Mouse (Mus musculus) MEL (cell line): ENCODE data around the gene Klhdc8b. TPM values are rescaled to one million over a fixed set of nuclear protein-coding genes. Genes with fewer than 3 reads are reported as not detected.

Source experiments
- DNase-seq: peaks from one replicate; pipeline ENCODE4 v3.0.0; 2011; ENCODE audit warnings: low read depth, low spot score
- H3K27ac ChIP-seq: 2 replicates; pipeline ENCODE4 v1.5.1; 2012; ENCODE audit warnings: low read depth, mild to moderate bottlenecking, control low read depth, low read length, moderate library complexity; ENCODE audit not compliant: control insufficient read depth
- H3K27me3 ChIP-seq, 2 experiments: fragments of 150-350 bp in 1 of 2; sonication (generic) in 1 of 2; 2 replicates each; pipeline ENCODE4 v1.6.1; 2012; ENCODE audit warnings: low read length in 2 of 2, mild to moderate bottlenecking in 2 of 2, improper control_type of control experiment in 1 of 2, moderate library complexity in 1 of 2; ENCODE audit not compliant: insufficient read depth in 2 of 2, control insufficient read depth in 1 of 2
- H3K36me3 ChIP-seq, 2 experiments: 2 replicates each; pipeline ENCODE4 v1.6.1; 2012 to 2014; ENCODE audit warnings: low read length in 2 of 2, improper control_type of control experiment in 1 of 2, inconsistent platforms in 1 of 2, mild to moderate bottlenecking in 1 of 2; ENCODE audit not compliant: insufficient read depth in 2 of 2, control insufficient read depth in 1 of 2
- H3K4me1 ChIP-seq, 2 experiments: fragments of 150-350 bp in 1 of 2; sonication (generic) in 1 of 2; 2 replicates each; pipeline ENCODE4 v1.6.1; 2012; ENCODE audit warnings: low read length in 2 of 2, improper control_type of control experiment in 1 of 2, mild to moderate bottlenecking in 1 of 2; ENCODE audit not compliant: insufficient read depth in 2 of 2, control insufficient read depth in 1 of 2
- H3K4me3 ChIP-seq, 2 experiments: fragments of 150-350 bp in 1 of 2; sonication (generic) in 1 of 2; 2 replicates each; pipeline ENCODE4 v1.5.1; 2012; ENCODE audit warnings: low read depth in 2 of 2, low read length in 2 of 2, mild to moderate bottlenecking in 2 of 2, moderate library complexity in 2 of 2, control low read depth in 1 of 2, improper control_type of control experiment in 1 of 2; ENCODE audit not compliant: control insufficient read depth in 1 of 2, insufficient read depth in 1 of 2
- H3K79me2 ChIP-seq: 2 replicates; pipeline ENCODE4 v1.6.1; 2012; ENCODE audit warnings: mild to moderate bottlenecking, low read length, moderate library complexity; ENCODE audit not compliant: control insufficient read depth, poor library complexity, insufficient read depth
- H3K9ac ChIP-seq: 2 replicates; pipeline ENCODE4 v1.6.1; 2012; ENCODE audit warnings: low read depth, mild to moderate bottlenecking, control low read depth, low read length, moderate library complexity; ENCODE audit not compliant: control insufficient read depth, poor library complexity, severe bottlenecking
- H3K9me3 ChIP-seq: fragments of 150-350 bp; sonication (generic); replicated peaks from 2 replicates; pipeline ENCODE4 v1.6.1; 2012; ENCODE audit warnings: mild to moderate bottlenecking, low read length, improper control_type of control experiment, moderate library complexity; ENCODE audit not compliant: insufficient read depth
- BHLHE40 ChIP-seq: IDR thresholded peaks from 2 replicates; pipeline ENCODE4 v1.6.1; 2012; ENCODE audit warnings: low read depth, mild to moderate bottlenecking, inconsistent platforms, low read length, improper control_type of control experiment, borderline replicate concordance
- CHD2 ChIP-seq: IDR thresholded peaks from 2 replicates; pipeline ENCODE4 v1.6.1; 2011; ENCODE audit warnings: low read length, improper control_type of control experiment
- CTCF ChIP-seq, 3 experiments: IDR thresholded peaks in 2 of 3; conservative IDR thresholded peaks in 1 of 3; 2 replicates each; pipeline ENCODE4 v1.5.1; 2011 to 2012; ENCODE audit warnings: low read length in 3 of 3, low read depth in 2 of 3, mild to moderate bottlenecking in 2 of 3, improper control_type of control experiment in 1 of 3, inconsistent platforms in 1 of 3, mixed read lengths in 1 of 3, moderate library complexity in 1 of 3; ENCODE audit not compliant: control insufficient read depth in 1 of 3, insufficient read depth in 1 of 3, poor library complexity in 1 of 3, severe bottlenecking in 1 of 3
- E2F4 ChIP-seq: IDR thresholded peaks from 2 replicates; pipeline ENCODE4 v1.6.1; 2011; ENCODE audit warnings: low read depth, low read length, improper control_type of control experiment, borderline replicate concordance
- EP300 ChIP-seq, 2 experiments: IDR thresholded peaks; 2 replicates each; pipeline ENCODE4 v1.6.1; 2011; ENCODE audit warnings: improper control_type of control experiment in 2 of 2, low read length in 2 of 2, low read depth in 1 of 2, mild to moderate bottlenecking in 1 of 2
- ETS1 ChIP-seq: IDR thresholded peaks from 2 replicates; pipeline ENCODE4 v1.6.1; 2012; ENCODE audit warnings: low read depth, mild to moderate bottlenecking, inconsistent platforms, low read length, improper control_type of control experiment, moderate library complexity
- HCFC1 ChIP-seq: IDR thresholded peaks from 2 replicates; pipeline ENCODE4 v1.6.1; 2012; ENCODE audit warnings: low read depth, mild to moderate bottlenecking, inconsistent platforms, low read length, improper control_type of control experiment, moderate library complexity
- JUND ChIP-seq: IDR thresholded peaks from 2 replicates; pipeline ENCODE4 v1.6.1; 2011; ENCODE audit warnings: low read depth, mild to moderate bottlenecking, improper control_type of control experiment, low read length
- MAFK ChIP-seq: IDR thresholded peaks from 2 replicates; pipeline ENCODE4 v1.6.1; 2011; ENCODE audit warnings: low read depth, mild to moderate bottlenecking, low read length, improper control_type of control experiment, borderline replicate concordance
- MEF2A ChIP-seq: IDR thresholded peaks from 2 replicates; pipeline ENCODE4 v1.6.1; 2014; ENCODE audit warnings: low read depth, mild to moderate bottlenecking, inconsistent platforms, low read length, improper control_type of control experiment; ENCODE audit not compliant: poor library complexity, insufficient replicate concordance, severe bottlenecking; ENCODE audit errors: extremely low read depth
- MXI1 ChIP-seq: IDR thresholded peaks from 2 replicates; pipeline ENCODE4 v1.6.1; 2011; ENCODE audit warnings: mild to moderate bottlenecking, low read depth, low read length, improper control_type of control experiment
- MYB ChIP-seq: IDR thresholded peaks from 2 replicates; pipeline ENCODE4 v1.6.1; 2011; ENCODE audit warnings: mild to moderate bottlenecking, low read depth, low read length, improper control_type of control experiment
- MYC ChIP-seq: IDR thresholded peaks from 2 replicates; pipeline ENCODE4 v1.6.1; 2011; ENCODE audit warnings: low read depth, mild to moderate bottlenecking, low read length, improper control_type of control experiment, moderate library complexity
- NELFE ChIP-seq: IDR thresholded peaks from 2 replicates; pipeline ENCODE4 v1.6.1; 2011; ENCODE audit warnings: low read depth, low read length, improper control_type of control experiment
- POLR2A ChIP-seq, 2 experiments: IDR thresholded peaks; 2 replicates each; pipeline ENCODE4 v1.6.1; 2011 to 2012; ENCODE audit warnings: low read length in 2 of 2, mild to moderate bottlenecking in 2 of 2, control low read depth in 1 of 2, improper control_type of control experiment in 1 of 2, low read depth in 1 of 2, moderate library complexity in 1 of 2; ENCODE audit not compliant: control insufficient read depth in 1 of 2, insufficient read depth in 1 of 2, poor library complexity in 1 of 2
- POLR2AphosphoS2 ChIP-seq: IDR thresholded peaks from 2 replicates; pipeline ENCODE4 v1.6.1; 2011; ENCODE audit warnings: low read length, improper control_type of control experiment
- POLR2AphosphoS5 ChIP-seq: IDR thresholded peaks from 2 replicates; pipeline ENCODE4 v1.6.1; 2012; ENCODE audit warnings: low read depth, borderline replicate concordance, mild to moderate bottlenecking, inconsistent platforms, low read length, moderate library complexity, mixed read lengths
- RAD21 ChIP-seq: IDR thresholded peaks from 2 replicates; pipeline ENCODE4 v1.6.1; 2011; ENCODE audit warnings: mild to moderate bottlenecking, low read depth, low read length, improper control_type of control experiment
- RCOR1 ChIP-seq: IDR thresholded peaks from 2 replicates; pipeline ENCODE4 v1.6.1; 2012; ENCODE audit warnings: low read depth, mild to moderate bottlenecking, inconsistent platforms, low read length, improper control_type of control experiment
- SIN3A ChIP-seq: IDR thresholded peaks from 2 replicates; pipeline ENCODE4 v1.6.1; 2012; ENCODE audit warnings: low read length, improper control_type of control experiment, inconsistent platforms
- SMC3 ChIP-seq: IDR thresholded peaks from 2 replicates; pipeline ENCODE4 v1.6.1; 2011; ENCODE audit warnings: low read depth, low read length, improper control_type of control experiment
- TAL1 ChIP-seq: IDR thresholded peaks from 2 replicates; pipeline ENCODE4 v1.6.1; 2012; ENCODE audit warnings: mild to moderate bottlenecking, inconsistent platforms, low read length, moderate library complexity, mixed read lengths
- TBP ChIP-seq: IDR thresholded peaks from 2 replicates; pipeline ENCODE4 v1.8.0; 2011; ENCODE audit warnings: low read depth, low read length, improper control_type of control experiment
- UBTF ChIP-seq: IDR thresholded peaks from 2 replicates; pipeline ENCODE4 v1.6.1; 2012; ENCODE audit warnings: low read depth, mild to moderate bottlenecking, inconsistent platforms, low read length, improper control_type of control experiment, moderate library complexity, borderline replicate concordance; ENCODE audit not compliant: insufficient read depth
- USF1 ChIP-seq: IDR thresholded peaks from 2 replicates; pipeline ENCODE4 v1.6.1; 2014; ENCODE audit warnings: low read depth, mild to moderate bottlenecking, inconsistent platforms, low read length, improper control_type of control experiment, moderate library complexity
- ZC3H11A ChIP-seq: IDR thresholded peaks from 2 replicates; pipeline ENCODE4 v1.6.1; 2012; ENCODE audit warnings: low read depth, mild to moderate bottlenecking, inconsistent platforms, low read length, improper control_type of control experiment
- ZKSCAN1 ChIP-seq: IDR thresholded peaks from 2 replicates; pipeline ENCODE4 v1.6.1; 2012; ENCODE audit warnings: low read depth, mild to moderate bottlenecking, inconsistent platforms, low read length, improper control_type of control experiment, moderate library complexity
- ZMIZ1 ChIP-seq: IDR thresholded peaks from 2 replicates; pipeline ENCODE4 v1.6.1; 2012; ENCODE audit warnings: low read depth, mild to moderate bottlenecking, inconsistent platforms, low read length, improper control_type of control experiment, moderate library complexity
- ZNF384 ChIP-seq: IDR thresholded peaks from 2 replicates; pipeline ENCODE4 v1.6.1; 2012; ENCODE audit warnings: low read depth, mild to moderate bottlenecking, inconsistent platforms, low read length, improper control_type of control experiment
- polyA plus RNA-seq, 2 experiments: library from polyadenylated mRNA; stranded (reverse) in 1 of 2; unstranded in 1 of 2; fragments of >175 nt in 1 of 2; fragments of >200 nt in 1 of 2; gene quantifications; 2 replicates each; pipeline versions ENCODE4 v1.2.1 to v1.2.4; 2012; ENCODE audit warnings: low replicate concordance in 2 of 2, low read depth in 1 of 2; ENCODE audit not compliant: insufficient read length in 2 of 2, insufficient read depth in 1 of 2, missing spikeins in 1 of 2
- total RNA-seq: library from RNA; depleted of rRNA; stranded (reverse); fragments of 300-350 nt; gene quantifications from 2 replicates; pipeline ENCODE4 v1.2.3, GENCODE M21; 2012

Gene Klhdc8b
- total and polyA plus RNA-seq, 3 experiments = 57.3 to 77.2 (median 71.9) TPM

DNA sequence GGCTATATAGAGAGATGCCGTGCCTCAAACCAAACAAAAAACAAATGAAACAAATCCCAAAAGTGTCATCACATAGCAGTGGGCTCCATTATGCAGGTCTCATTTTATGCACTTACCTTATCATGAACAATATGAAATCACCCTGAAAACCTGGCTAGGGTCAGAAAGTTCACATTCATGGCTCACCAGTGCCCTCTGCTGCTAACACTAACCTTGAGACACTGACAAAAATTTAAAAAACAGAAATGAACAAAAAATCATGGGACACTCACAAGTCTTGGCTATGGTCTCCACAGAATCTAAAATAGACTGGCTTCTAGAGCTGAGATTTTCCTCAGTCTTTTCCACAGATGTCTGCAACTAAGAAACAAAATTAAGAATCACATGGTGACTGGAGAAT, 49.2 kb downstream of the Klhdc8b start (continued):
- no peak for TF ChIP-seq BHLHE40
- TF ChIP-seq RCOR1 = no peak
- TF ChIP-seq SIN3A = peak; percentile 57
- no peak for TF ChIP-seq POLR2AphosphoS2
- TF ChIP-seq SMC3 = peak; percentile 81
- no peak for TF ChIP-seq EP300 (IDR thresholded peaks at IDR 0.05; ENCODE audit: low read depth in 1 of 2, low read length in 2 of 2)
- no peak for TF ChIP-seq TBP
- peak; percentile 85 for TF ChIP-seq RAD21
- no peak for TF ChIP-seq UBTF
- TF ChIP-seq CHD2 = no peak
- TF ChIP-seq MXI1 = no peak
- TF ChIP-seq ZNF384 = peak; percentile 35; the same call in 1 of the 2 replicates
- no peak for TF ChIP-seq ZMIZ1
- peak; percentile 87 for TF ChIP-seq ZKSCAN1
- TF ChIP-seq MAFK = no peak
- no peak for TF ChIP-seq USF1
- TF ChIP-seq NELFE = no peak
- no peak for TF ChIP-seq ETS1
- no peak for TF ChIP-seq MYC
- no peak for TF ChIP-seq TAL1
- TF ChIP-seq CTCF (IDR thresholded peaks at IDR 0.05 in 2 of 3, conservative IDR thresholded peaks at IDR 0.05 in 1 of 3; ENCODE audit: control insufficient read depth in 1 of 3, insufficient read depth in 1 of 3, low read depth in 2 of 3, low read length in 3 of 3, poor library complexity in 1 of 3, severe bottlenecking in 1 of 3) = peak; percentile 35 to 86 (median 52); a peak in 5 of 6 replicates
- peak; percentile 85 for TF ChIP-seq ZC3H11A
- TF ChIP-seq JUND = no peak
- TF ChIP-seq POLR2A (IDR thresholded peaks at IDR 0.05; ENCODE audit: control insufficient read depth in 1 of 2, insufficient read depth in 1 of 2, low read depth in 1 of 2, low read length in 2 of 2, poor library complexity in 1 of 2) = no peak
- TF ChIP-seq POLR2AphosphoS5 = no peak

- no peaks in the 10 kb centered on the region for H3K79me2 ChIP-seq
- no peaks in the 10 kb centered on the region for H3K36me3 ChIP-seq
- no peak for TF ChIP-seq HCFC1
- TF ChIP-seq ETS1 = no peak
- TF ChIP-seq MEF2A = no peak
- TF ChIP-seq MYB = no peak
- TF ChIP-seq CTCF (IDR thresholded peaks at IDR 0.05 in 2 of 3, conservative IDR thresholded peaks at IDR 0.05 in 1 of 3; ENCODE audit: control insufficient read depth in 1 of 3, insufficient read depth in 1 of 3, low read depth in 2 of 3, low read length in 3 of 3, poor library complexity in 1 of 3, severe bottlenecking in 1 of 3) = no peak
- no peak for TF ChIP-seq ZC3H11A
- no peak for TF ChIP-seq ZKSCAN1
- TF ChIP-seq BHLHE40 = no peak
- TF ChIP-seq RCOR1 = no peak
- TF ChIP-seq E2F4 = no peak
- no peak for TF ChIP-seq RAD21
- H3K4me3 ChIP-seq = no peak overlapping the region
- H3K27ac ChIP-seq = no peak overlapping the region
- DNase-seq = no peak
- H3K27me3 ChIP-seq = peaks cover 0 to 1% of the 10 kb centered on the region in 2 experiments; a peak in 1 of 4 replicates
- H3K9ac ChIP-seq = no peak overlapping the region
- no peaks in the 10 kb centered on the region for H3K9me3 ChIP-seq
- 0 out of 4 replicates have a peak, but pooled peaks cover 0 to 2% of the 10 kb centered on the region in 2 experiments for H3K4me1 ChIP-seq
Measured at GRCm38 (mm10) chr9:108411381-108411942, 49.9 kb downstream of the Klhdc8b start.
